Mouse (Mus musculus) neural tube, postnatal 0 days (tissue): Measurements from ENCODE around the gene Zfp759. TPM values are rescaled to one million over a fixed set of nuclear protein-coding genes. Genes with fewer than 3 reads are reported as not detected.

Source experiments
- polyA plus RNA-seq: library from polyadenylated mRNA; unstranded; fragments of >200 nt; fragmentation: Nextera tagmentation; extraction: Ambion mirVana; gene quantifications from 2 replicates; pipeline ENCODE4 v1.2.1, GENCODE M21; 2015

The Zfp759 gene
- polyA plus RNA-seq, result 3.1 and 3.5 TPM in 2 replicates

DNA sequence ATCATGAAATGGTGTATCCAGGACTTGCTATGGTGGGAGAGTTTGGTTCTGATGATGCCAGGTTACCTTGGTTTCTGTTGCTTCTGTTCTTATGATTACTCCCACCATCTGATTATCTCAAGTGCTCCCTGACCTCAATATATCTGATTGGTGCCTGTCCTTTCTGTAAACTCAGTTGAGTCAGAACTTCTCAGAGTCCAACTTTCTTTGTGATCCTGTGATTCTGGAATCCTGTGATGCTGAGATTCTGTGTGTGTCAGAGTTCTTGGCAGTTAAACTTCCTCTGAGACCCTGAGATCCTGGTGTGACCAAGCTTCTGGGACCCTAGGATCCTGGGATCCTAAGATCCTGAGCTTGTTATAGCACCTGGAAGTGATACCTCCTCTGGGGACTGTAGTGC is at the start of gene Zfp759:
Gene Zfp759, plus strand, starts transcription at position 301 of the 400 bp plus-strand sequence.

DNA sequence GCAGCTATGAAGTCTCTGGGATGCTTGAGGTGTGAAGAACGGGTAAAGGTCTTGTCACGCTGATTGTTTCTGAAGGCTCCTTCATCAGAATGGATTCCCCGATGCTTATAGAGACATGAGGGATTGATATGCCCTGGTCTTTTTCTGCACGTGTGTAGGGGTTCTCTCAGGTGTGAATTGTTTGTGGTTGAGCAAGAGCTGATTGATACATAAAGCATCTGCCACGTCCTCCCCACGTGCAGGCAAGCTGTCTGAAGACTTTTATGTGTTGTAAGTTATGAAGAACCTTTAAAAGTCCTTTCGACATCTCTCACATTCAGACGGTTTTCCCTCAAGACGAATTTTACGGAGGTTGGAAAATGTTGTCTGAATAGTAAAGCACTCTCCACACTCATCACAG is 23.6 kb upstream of the Zfp759 start, which contains the start of gene Zfp708:
Gene Zfp708, minus strand, starts transcription at position 101 of the 400 bp plus-strand sequence.

DNA sequence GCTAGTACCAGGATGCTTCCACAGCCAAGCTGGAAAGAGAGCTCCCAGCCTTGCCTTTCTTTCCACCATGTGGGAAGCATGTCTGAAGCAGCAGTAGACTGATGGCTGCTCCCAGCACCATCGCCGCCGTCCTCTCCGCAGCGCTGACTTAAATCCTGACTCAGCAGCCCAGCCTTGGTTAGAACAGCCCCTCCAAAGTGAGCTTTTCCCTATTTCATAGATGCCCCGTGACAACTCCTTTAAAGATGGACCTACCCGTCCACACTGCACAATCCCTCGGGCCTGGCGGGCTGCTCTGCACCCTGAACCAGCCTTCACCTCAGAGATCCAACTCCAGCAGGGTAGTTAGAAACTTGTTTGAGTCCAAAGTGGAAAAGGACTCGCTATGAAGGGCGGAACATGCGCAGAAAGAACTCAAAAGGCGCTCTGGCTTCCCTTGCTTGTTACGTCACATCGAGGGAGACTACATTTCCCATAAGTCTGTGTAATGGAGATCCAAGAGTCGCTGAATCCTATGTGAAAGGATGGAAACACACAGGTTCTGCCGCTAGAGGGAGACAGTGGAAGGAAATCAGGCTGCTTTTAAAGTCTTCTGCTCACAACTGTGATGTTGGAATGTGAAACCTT is 13.2 kb upstream of the Zfp759 start, which contains the start of gene Gm28557:
Gene Gm28557, minus strand, starts transcription at position 411 of the 627 bp plus-strand sequence.

DNA sequence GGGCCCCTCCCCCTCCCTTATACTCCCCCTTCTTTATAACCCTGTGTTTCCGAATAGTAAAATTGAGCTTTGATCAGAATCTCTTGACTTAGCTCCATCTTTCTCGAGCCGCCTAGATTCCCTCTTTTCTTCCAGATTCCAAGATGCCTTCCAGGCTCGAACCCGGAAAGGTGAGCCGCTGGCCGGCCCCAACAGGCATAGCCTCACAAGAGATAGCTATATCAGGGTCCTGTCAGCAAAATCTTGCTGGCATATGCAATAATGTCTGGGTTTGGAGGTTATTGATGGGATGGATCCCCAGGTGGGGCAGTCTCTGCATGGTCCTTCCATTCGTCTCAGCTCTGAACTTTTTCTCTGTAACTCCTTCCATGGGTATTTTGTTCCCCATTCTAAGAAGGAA is 5.3 kb upstream of the Zfp759 start, which contains the start of gene Rslcan18:
Gene Rslcan18, minus strand, starts transcription at position 101 of the 400 bp plus-strand sequence.

DNA sequence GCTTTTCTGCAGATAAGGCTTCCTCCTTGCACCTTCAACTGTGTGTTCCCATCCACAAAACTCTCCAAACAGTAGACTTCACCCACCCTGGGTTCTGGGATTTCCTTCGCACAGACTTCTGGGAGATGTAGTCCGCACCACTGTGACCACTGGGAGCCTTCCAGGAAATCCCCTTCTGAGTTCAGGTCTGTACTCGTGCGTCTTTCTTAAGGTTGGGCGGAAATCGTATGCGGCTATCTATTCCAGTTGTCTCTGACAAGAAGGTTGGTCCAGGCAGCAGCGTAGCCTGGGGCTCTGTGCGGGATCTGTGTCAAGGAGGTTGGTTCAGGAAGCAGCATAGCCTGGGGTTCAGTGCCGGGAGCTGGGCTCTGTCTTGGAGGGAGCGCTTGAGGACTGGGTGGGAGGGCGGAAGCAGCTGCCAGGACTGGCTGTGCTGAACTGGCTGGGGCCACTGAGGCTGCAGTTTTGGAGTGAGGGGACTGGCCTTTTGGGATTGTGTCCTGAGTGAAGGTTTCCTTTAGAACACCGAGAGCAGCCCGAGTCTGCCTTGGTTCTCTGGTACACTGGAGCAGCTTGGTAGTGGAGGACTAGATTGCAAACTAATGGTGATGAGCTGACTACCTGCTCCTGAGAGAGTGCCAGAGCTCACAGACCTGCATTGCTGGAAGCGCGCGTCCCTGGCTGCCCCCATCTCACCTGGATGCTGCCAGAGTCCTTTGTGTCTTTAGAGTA is 51.7 kb downstream of the Zfp759 start, which contains the start of gene Rsl1:
Gene Rsl1, plus strand, starts transcription at position 192 of the 732 bp plus-strand sequence.

Other genes starting within 250 kb of the Zfp759 start
- 3.1 and 3.6 TPM in 2 replicates for gene Gm10767, start 216.7 kb upstream of the Zfp759 start, polyA plus RNA-seq
- gene Zfp712, start 60.5 kb upstream of the Zfp759 start, polyA plus RNA-seq, result 3.8 and 4.7 TPM in 2 replicates
- gene Zfp708, start 23.7 kb upstream of the Zfp759 start, polyA plus RNA-seq, result 5.9 and 6.8 TPM in 2 replicates
- 0.75 and 2.1 TPM in 2 replicates for gene Gm28557, start 13.1 kb upstream of the Zfp759 start, polyA plus RNA-seq
- gene Rslcan18, start 5.4 kb upstream of the Zfp759 start, polyA plus RNA-seq, result 0.11 TPM in 1 of 2 replicates, not detected in the other
- 3.9 and 4.2 TPM in 2 replicates for gene Rsl1, start 51.5 kb downstream of the Zfp759 start, polyA plus RNA-seq
- 1.6 and 2.1 TPM in 2 replicates for gene Zfp455, start 72.8 kb downstream of the Zfp759 start, polyA plus RNA-seq
- gene Zfp458, start 156.8 kb downstream of the Zfp759 start, polyA plus RNA-seq, result 4.7 and 5.2 TPM in 2 replicates
- 0.39 and 1.1 TPM in 2 replicates for gene Zfp457, start 184.8 kb downstream of the Zfp759 start, polyA plus RNA-seq
- gene Zfp595, start 210.9 kb downstream of the Zfp759 start, polyA plus RNA-seq, result 1.0 TPM in 2 replicates
- gene Gm28044, start 238.9 kb downstream of the Zfp759 start, polyA plus RNA-seq, result not detected in 2 replicates
- gene Zfp953, start 238.9 kb downstream of the Zfp759 start, polyA plus RNA-seq, result 0.37 and 0.43 TPM in 2 replicates